Mouse (Mus musculus): ENCODE measurements around the gene Zfyve27. TPM values are rescaled to one million over a fixed set of nuclear protein-coding genes. Genes with fewer than 3 reads are reported as not detected.

The Zfyve27 gene
- polyA plus RNA-seq, 1 experiment from 2014 or later = 22.5 TPM

Other genes with a start within 250 kb of the Zfyve27 start
- gene Exosc1, start 230.5 kb upstream of the Zfyve27 start, polyA plus RNA-seq (2015; fragmentation: Nextera tagmentation; extraction: Ambion mirVana) = 70.4 and 70.7 TPM in 2 replicates
- 85.7 and 91.7 TPM in 2 replicates for gene Zdhhc16, start 230.5 kb upstream of the Zfyve27 start, polyA plus RNA-seq (2015; fragmentation: Nextera tagmentation; extraction: Ambion mirVana)
- gene Mms19, start 182.8 kb upstream of the Zfyve27 start, polyA plus RNA-seq (2015; fragmentation: Nextera tagmentation; extraction: Ambion mirVana) = 28.5 and 29.1 TPM in 2 replicates
- 28.1 and 30.8 TPM in 2 replicates for gene Ubtd1, start 182.2 kb upstream of the Zfyve27 start, polyA plus RNA-seq (2015; fragmentation: Nextera tagmentation; extraction: Ambion mirVana)
- gene Ankrd2, start 128.0 kb upstream of the Zfyve27 start, polyA plus RNA-seq (2015; fragmentation: Nextera tagmentation; extraction: Ambion mirVana) = 0.72 and 3.0 TPM in 2 replicates
- 1.0 and 1.8 TPM in 2 replicates for gene Hoga1, start 118.3 kb upstream of the Zfyve27 start, polyA plus RNA-seq (2015; fragmentation: Nextera tagmentation; extraction: Ambion mirVana)
- gene 4933411K16Rik, start 111.7 kb upstream of the Zfyve27 start, polyA plus RNA-seq (2015; fragmentation: Nextera tagmentation; extraction: Ambion mirVana) = not detected in 2 replicates
- gene Morn4, start 77.6 kb upstream of the Zfyve27 start, polyA plus RNA-seq (2015; fragmentation: Nextera tagmentation; extraction: Ambion mirVana) = 17.5 and 17.9 TPM in 2 replicates
- 17.6 and 23.7 TPM in 2 replicates for gene Pi4k2a, start 73.5 kb upstream of the Zfyve27 start, polyA plus RNA-seq (2015; fragmentation: Nextera tagmentation; extraction: Ambion mirVana)
- gene Avpi1, start 34.9 kb upstream of the Zfyve27 start, polyA plus RNA-seq (2015; fragmentation: Nextera tagmentation; extraction: Ambion mirVana) = 38.7 and 41.2 TPM in 2 replicates
- gene Marveld1, start 16.6 kb upstream of the Zfyve27 start, polyA plus RNA-seq (2015; fragmentation: Nextera tagmentation; extraction: Ambion mirVana) = 15.2 and 16.6 TPM in 2 replicates
- 10.6 and 12.0 TPM in 2 replicates for gene Sfrp5, start 38.3 kb downstream of the Zfyve27 start, polyA plus RNA-seq (2015; fragmentation: Nextera tagmentation; extraction: Ambion mirVana)
- gene Golga7b, start 83.6 kb downstream of the Zfyve27 start, polyA plus RNA-seq (2015; fragmentation: Nextera tagmentation; extraction: Ambion mirVana) = 0.36 and 0.45 TPM in 2 replicates

Data from limb, embryonic 15.5 days (tissue).